Mouse (Mus musculus) midbrain, embryonic 12.5 days (tissue): ENCODE measurements around the gene Bud13. TPM values are rescaled to one million over a fixed set of nuclear protein-coding genes. Genes with fewer than 3 reads are reported as not detected.

ENCODE experiments used
- ATAC-seq: fragments of 200-750 bp; cut with Nextera tagmentation; 2 replicates; pipeline ENCODE4 v1.8.0; 2017; ENCODE audit warnings: low read depth, moderate TSS enrichment, moderate library complexity; ENCODE audit not compliant: low FRiP score
- H3K27ac ChIP-seq: fragments of 300-500 bp; sonication (generic); replicated peaks from 2 replicates; pipeline ENCODE4 v1.5.1; 2016; ENCODE audit warnings: mild to moderate bottlenecking
- H3K27me3 ChIP-seq: fragments of 300-500 bp; sonication (generic); 2 replicates; pipeline ENCODE4 v1.6.1; 2016; ENCODE audit warnings: mild to moderate bottlenecking
- H3K36me3 ChIP-seq: fragments of 300-500 bp; sonication (generic); 2 replicates; pipeline ENCODE4 v1.6.1; 2016
- H3K4me1 ChIP-seq: fragments of 300-500 bp; sonication (generic); 2 replicates; pipeline ENCODE4 v1.6.1; 2016
- H3K4me2 ChIP-seq: fragments of 300-500 bp; sonication (generic); replicated peaks from 2 replicates; pipeline ENCODE4 v1.6.1; 2016; ENCODE audit warnings: mild to moderate bottlenecking, moderate library complexity
- H3K4me3 ChIP-seq: fragments of 300-500 bp; sonication (generic); 2 replicates; pipeline ENCODE4 v1.5.1; 2016; ENCODE audit warnings: mild to moderate bottlenecking
- H3K9ac ChIP-seq: fragments of 300-500 bp; sonication (generic); replicated peaks from 2 replicates; pipeline ENCODE4 v1.6.1; 2016; ENCODE audit warnings: mild to moderate bottlenecking, moderate library complexity
- H3K9me3 ChIP-seq: fragments of 300-500 bp; sonication (generic); 2 replicates; pipeline ENCODE4 v1.6.1; 2016; ENCODE audit warnings: mild to moderate bottlenecking
- WGBS: fragments of 180-500 bp; shearing (Covaris S2); methylation state at CpG from one replicate; pipeline ENCODE4 v1.1.7; 2016; 5-methylcytosine and 5-hydroxymethylcytosine counted together
- polyA plus RNA-seq: library from polyadenylated mRNA; unstranded; fragments of >200 nt; fragmentation: Nextera tagmentation; extraction: Ambion mirVana; gene quantifications from 2 replicates; pipeline ENCODE4 v1.2.1, GENCODE M21; 2016

The Bud13 gene
- 23.2 and 24.7 TPM in 2 replicates for polyA plus RNA-seq

- ATAC-seq = peak; percentile 89
- peak within 1 kb of the TSS; percentile 85 for H3K27ac ChIP-seq
- H3K36me3 ChIP-seq = peaks cover 53% of the 10 kb centered on the region
Measured at GRCm38 (mm10) chr9:46282631-46283436, at the start of gene Bud13. TSS of gene Bud13 (plus strand) at chr9:46283008.

GRCm38 (mm10) chr9:46235196-46235595, 47.6 kb upstream of the Bud13 start:
- H3K4me2 ChIP-seq = no peak overlapping the region
- H3K9ac ChIP-seq = no peak overlapping the region
- no peak overlapping the region for H3K27ac ChIP-seq
- no peak for ATAC-seq
- WGBS = 84% methylated on average over 6 of the region's 6 CpGs
- H3K36me3 ChIP-seq = no peaks in the 10 kb centered on the region
- H3K4me3 ChIP-seq = no peak overlapping the region
- H3K9me3 ChIP-seq = no peaks in the 10 kb centered on the region
- H3K27me3 ChIP-seq = peaks cover 23% of the 10 kb centered on the region
- H3K4me1 ChIP-seq = peaks cover 7% of the 10 kb centered on the region; the same call in 1 of the 2 replicates

More at GRCm38 (mm10) chr9:46282631-46283436, at the start of gene Bud13:
- Histone ChIP-seq H3K4me3 (peak within 1 kb of the TSS; percentile 94), H3K9ac (peak within 1 kb of the TSS; percentile 92), H3K4me1 (peaks cover 11% of the 10 kb centered on the region), H3K27me3 (no peaks in the 10 kb centered on the region), H3K4me2 (peak within 1 kb of the TSS; percentile 65), H3K9me3 (no peaks in the 10 kb centered on the region)
- WGBS = under 1% methylated on average over 55 of the region's 55 CpGs

- no peak for ATAC-seq
- no peak within 1 kb of the TSS for H3K4me2 ChIP-seq
- peaks cover 21% of the 10 kb centered on the region for H3K27me3 ChIP-seq
- peaks cover 5% of the 10 kb centered on the region; the same call in 1 of the 2 replicates for H3K4me1 ChIP-seq
- no peak within 1 kb of the TSS for H3K27ac ChIP-seq
- H3K9ac ChIP-seq = no peak within 1 kb of the TSS
- no peak within 1 kb of the TSS for H3K4me3 ChIP-seq
- H3K9me3 ChIP-seq = no peaks in the 10 kb centered on the region
- no peaks in the 10 kb centered on the region for H3K36me3 ChIP-seq
Measured at GRCm38 (mm10) chr9:46235596-46235648, 47.4 kb upstream of the Bud13 start, which contains the start of gene Apoc3. TSS of gene Apoc3 (minus strand) at chr9:46235636.

- Histone ChIP-seq H3K4me3 (no peak overlapping the region), H3K9ac (no peak overlapping the region), H3K9me3 (no peaks in the 10 kb centered on the region), H3K4me1 (0 out of 2 replicates have a peak, but pooled peaks cover 2% of the 10 kb centered on the region), H3K36me3 (no peaks in the 10 kb centered on the region), H3K27me3 (peaks cover 19% of the 10 kb centered on the region), H3K27ac (no peak overlapping the region), H3K4me2 (no peak overlapping the region)
- 53% methylated on average over 4 of the region's 4 CpGs for WGBS
- no peak for ATAC-seq
Measured at GRCm38 (mm10) chr9:46235649-46236048, 47.2 kb upstream of the Bud13 start.

DNA sequence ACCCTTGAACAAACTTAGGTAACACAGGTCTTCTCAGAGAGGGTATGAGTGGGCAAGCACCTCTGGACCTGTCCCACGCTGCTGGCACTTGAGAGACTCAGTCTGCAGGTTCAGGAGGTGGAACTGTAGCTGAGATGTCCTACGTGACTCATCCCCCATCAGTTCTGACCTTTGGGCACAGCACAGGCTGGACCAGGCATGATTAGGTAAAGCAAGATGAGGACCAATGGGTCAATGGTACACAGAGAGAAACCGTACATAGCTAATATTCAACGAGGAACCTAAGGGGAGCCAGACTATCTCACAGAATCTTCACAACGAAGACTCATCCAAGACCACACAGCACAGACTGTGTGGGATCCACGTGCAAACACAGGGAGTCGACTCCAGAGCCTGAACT, 44.0 kb upstream of the Bud13 start:
- ATAC-seq = no peak

DNA sequence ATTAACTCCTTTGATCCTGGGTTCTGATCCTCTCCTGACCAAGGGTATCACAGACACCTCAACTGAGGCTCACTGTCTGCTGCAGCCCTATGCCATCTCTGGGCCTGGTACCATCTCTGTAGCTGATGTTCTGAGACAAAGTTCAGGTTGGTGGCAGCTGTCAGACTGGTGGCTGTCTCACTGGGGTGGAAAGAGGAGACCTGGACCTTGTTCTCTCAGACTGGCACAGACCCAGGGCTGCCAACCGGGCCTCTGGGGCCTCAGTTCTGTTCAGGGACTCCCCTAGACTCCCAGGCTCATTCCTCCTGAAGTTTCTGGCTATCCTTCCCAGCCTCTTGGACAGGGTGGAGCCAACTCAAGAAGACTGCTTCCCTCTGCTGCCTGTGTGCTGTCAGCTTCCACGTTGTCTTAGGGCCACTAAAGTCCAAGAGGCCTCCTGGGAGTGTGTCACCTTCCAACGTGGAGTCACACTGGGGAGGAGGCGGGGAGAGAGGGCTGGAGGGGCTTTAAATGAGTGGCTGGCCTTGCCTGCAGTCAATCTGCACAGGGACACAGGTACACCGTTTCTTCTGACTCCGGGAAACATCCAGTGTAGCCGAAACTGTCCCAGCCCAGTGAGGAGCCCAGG, 42.2 kb upstream of the Bud13 start, which contains the start of gene Apoa4:
Apoa4 (plus strand) TSS at position 171 of the 628 bp plus-strand sequence.
- no peak within 1 kb of the TSS for H3K9ac ChIP-seq
- no peaks in the 10 kb centered on the region for H3K9me3 ChIP-seq
- H3K36me3 ChIP-seq = no peaks in the 10 kb centered on the region
- peaks cover 10% of the 10 kb centered on the region; the same call in 1 of the 2 replicates for H3K27me3 ChIP-seq
- H3K27ac ChIP-seq = no peak within 1 kb of the TSS
- no peak within 1 kb of the TSS for H3K4me3 ChIP-seq
- WGBS = 66% methylated on average over 7 of the region's 7 CpGs
- no peaks in the 10 kb centered on the region for H3K4me1 ChIP-seq
- no peak within 1 kb of the TSS for H3K4me2 ChIP-seq
- ATAC-seq = no peak

More for the DNA sequence above, 44.0 kb upstream of the Bud13 start:
- H3K36me3 ChIP-seq = no peaks in the 10 kb centered on the region
- no peaks in the 10 kb centered on the region for H3K9me3 ChIP-seq
- no peak overlapping the region for H3K9ac ChIP-seq
- no peak overlapping the region for H3K4me3 ChIP-seq
- no peak overlapping the region for H3K4me2 ChIP-seq
- H3K27ac ChIP-seq = no peak overlapping the region
- peaks cover 13% of the 10 kb centered on the region for H3K27me3 ChIP-seq
- 86% methylated on average over 7 of the region's 7 CpGs for WGBS
- no peaks in the 10 kb centered on the region for H3K4me1 ChIP-seq

GRCm38 (mm10) chr9:46241818-46242217, 41.0 kb upstream of the Bud13 start:
- Histone ChIP-seq H3K9ac (no peak overlapping the region), H3K4me3 (no peak overlapping the region), H3K27me3 (peaks cover 13% of the 10 kb centered on the region; the same call in 1 of the 2 replicates), H3K36me3 (no peaks in the 10 kb centered on the region), H3K4me1 (no peaks in the 10 kb centered on the region), H3K27ac (no peak overlapping the region), H3K4me2 (no peak overlapping the region), H3K9me3 (no peaks in the 10 kb centered on the region)
- 72% methylated on average over 2 of the region's 2 CpGs for WGBS
- ATAC-seq = no peak

DNA sequence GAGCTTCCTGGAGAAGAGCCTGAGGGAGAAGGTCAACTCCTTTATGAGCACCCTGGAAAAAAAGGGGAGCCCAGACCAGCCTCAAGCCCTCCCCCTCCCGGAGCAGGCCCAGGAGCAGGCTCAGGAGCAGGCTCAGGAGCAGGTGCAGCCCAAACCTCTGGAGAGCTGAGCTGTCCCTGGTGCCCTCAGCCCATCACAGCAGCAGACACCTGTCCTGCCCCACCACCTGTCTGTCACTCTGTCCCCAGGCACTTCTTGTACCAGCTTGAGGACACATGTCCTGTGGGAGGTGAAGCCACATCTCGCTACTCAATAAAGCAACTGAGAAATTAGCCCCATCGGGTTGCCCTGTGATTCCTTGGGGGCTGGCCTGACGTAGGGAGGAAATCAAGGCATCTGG, 39.7 kb upstream of the Bud13 start:
- no peaks in the 10 kb centered on the region for H3K36me3 ChIP-seq
- no peak overlapping the region for H3K27ac ChIP-seq
- H3K9ac ChIP-seq = no peak overlapping the region
- no peak for ATAC-seq
- H3K9me3 ChIP-seq = no peaks in the 10 kb centered on the region
- no peak overlapping the region for H3K4me2 ChIP-seq
- H3K4me1 ChIP-seq = no peaks in the 10 kb centered on the region
- 85% methylated on average over 4 of the region's 4 CpGs for WGBS
- peaks cover 21% of the 10 kb centered on the region for H3K27me3 ChIP-seq
- no peak overlapping the region for H3K4me3 ChIP-seq

- Histone ChIP-seq H3K4me2 (no peak overlapping the region), H3K4me1 (no peaks in the 10 kb centered on the region), H3K4me3 (no peak overlapping the region), H3K36me3 (no peaks in the 10 kb centered on the region), H3K9ac (no peak overlapping the region), H3K9me3 (no peaks in the 10 kb centered on the region), H3K27ac (no peak overlapping the region), H3K27me3 (peaks cover 24% of the 10 kb centered on the region)
- WGBS = 53% methylated on average over 8 of the region's 8 CpGs
- no peak for ATAC-seq
Measured at GRCm38 (mm10) chr9:46243584-46243983, 39.2 kb upstream of the Bud13 start.

GRCm38 (mm10) chr9:46246752-46247324, 36.0 kb upstream of the Bud13 start:
- ATAC-seq = no peak
- Histone ChIP-seq H3K27me3 (peaks cover 35% of the 10 kb centered on the region), H3K4me1 (no peaks in the 10 kb centered on the region), H3K4me2 (peak overlapping the region; percentile 11; the same call in 1 of the 2 replicates), H3K36me3 (no peaks in the 10 kb centered on the region), H3K9ac (no peak overlapping the region), H3K27ac (no peak overlapping the region), H3K9me3 (no peaks in the 10 kb centered on the region), H3K4me3 (no peak overlapping the region)
- WGBS = 30% methylated on average over 11 of the region's 11 CpGs

- Histone ChIP-seq H3K36me3 (no peaks in the 10 kb centered on the region), H3K4me3 (no peak overlapping the region), H3K9ac (no peak overlapping the region), H3K9me3 (no peaks in the 10 kb centered on the region), H3K4me2 (no peak overlapping the region), H3K27ac (no peak overlapping the region), H3K4me1 (no peaks in the 10 kb centered on the region; the same call in 1 of the 2 replicates), H3K27me3 (peaks cover 61% of the 10 kb centered on the region)
- 90% methylated on average over 7 of the region's 7 CpGs for WGBS
- ATAC-seq = no peak
Measured at GRCm38 (mm10) chr9:46256177-46256576, 26.6 kb upstream of the Bud13 start.

GRCm38 (mm10) chr9:46256658-46257385, 26.0 kb upstream of the Bud13 start:
- H3K9ac ChIP-seq = no peak overlapping the region
- H3K27me3 ChIP-seq = peaks cover 54% of the 10 kb centered on the region
- ATAC-seq = no peak
- H3K27ac ChIP-seq = no peak overlapping the region
- no peaks in the 10 kb centered on the region for H3K36me3 ChIP-seq
- no peak overlapping the region for H3K4me3 ChIP-seq
- H3K4me2 ChIP-seq = no peak overlapping the region
- 91% methylated on average over 10 of the region's 10 CpGs for WGBS
- no peaks in the 10 kb centered on the region; the same call in 1 of the 2 replicates for H3K4me1 ChIP-seq
- no peaks in the 10 kb centered on the region for H3K9me3 ChIP-seq
